Mouse (Mus musculus): ENCODE measurements at regions not wholly inside any gene's neighbourhood (a gene's known extent, or its start where the extent isn't known, plus 50 kb on each side); places are given as distances from the start of the nearest gene placed in this dataset.

DNA sequence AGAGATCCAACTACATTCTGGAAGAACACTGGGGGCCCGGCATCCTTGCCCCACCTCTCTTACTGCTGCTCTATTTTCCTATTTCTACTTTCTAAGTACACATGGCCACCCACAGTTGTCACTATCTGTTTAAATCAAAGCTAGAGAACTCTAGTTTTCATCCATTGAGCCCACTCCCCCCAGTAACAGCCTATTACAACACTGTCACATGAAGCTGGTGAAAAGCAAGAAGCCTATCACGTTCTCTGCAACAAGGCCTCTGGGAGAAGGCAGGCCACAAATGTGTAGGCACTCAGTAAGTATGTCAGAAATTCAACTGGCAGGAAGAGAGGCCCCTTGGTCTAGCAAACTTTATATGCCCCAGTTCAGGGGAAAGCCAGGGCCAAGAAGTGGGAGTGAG lies 222.0 kb upstream of the Smim15 start:
- WGBS: 62% methylated on average over 2 of the region's 2 CpGs
- no peak for ATAC-seq (replicated peaks; ENCODE audit: insufficient number of reproducible peaks, insufficient read depth, low FRiP score, low read depth)
- no peaks in the 10 kb centered on the region for H3K9me3 ChIP-seq (replicated peaks)
- H3K4me3 ChIP-seq: no peak overlapping the region
- no peak overlapping the region for H3K27ac ChIP-seq
- no peaks in the 10 kb centered on the region for H3K27me3 ChIP-seq
- no peak overlapping the region for H3K9ac ChIP-seq
- H3K4me1 ChIP-seq (replicated peaks): peaks cover 10% of the 10 kb centered on the region
- H3K4me2 ChIP-seq: no peak overlapping the region
- H3K36me3 ChIP-seq: no peaks in the 10 kb centered on the region

DNA sequence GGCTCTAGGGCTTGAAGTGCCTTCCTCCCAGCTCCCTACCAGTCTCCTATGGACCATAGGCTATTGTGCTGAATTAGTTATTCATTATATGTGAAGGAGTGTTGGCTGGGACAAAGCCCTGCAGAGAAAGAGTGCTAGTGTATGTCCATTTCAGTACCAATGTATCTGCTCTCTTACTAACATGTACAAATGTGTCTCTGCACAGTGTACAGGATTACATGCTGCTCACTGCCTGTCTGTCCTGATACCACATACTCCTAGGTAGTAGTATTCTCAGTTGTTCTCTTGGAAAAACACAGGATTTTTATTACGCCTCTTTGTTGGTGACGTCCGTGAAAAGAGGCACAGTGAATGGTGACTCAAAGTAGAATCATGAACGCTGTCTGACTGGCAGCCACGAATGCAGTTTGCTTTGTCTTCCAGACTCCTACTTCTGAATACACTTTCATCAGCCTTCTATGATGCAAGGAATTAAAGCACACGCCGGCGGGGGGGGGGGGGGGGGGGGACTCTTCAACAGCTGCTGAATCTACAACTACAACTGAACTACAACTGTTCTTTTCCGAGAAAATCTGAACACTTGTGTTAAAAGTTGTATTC lies 230.6 kb upstream of the Smim15 start:
- H3K36me3 ChIP-seq: no peaks in the 10 kb centered on the region
- H3K4me3 ChIP-seq: no peak overlapping the region
- ATAC-seq (replicated peaks; ENCODE audit: insufficient number of reproducible peaks, insufficient read depth, low FRiP score, low read depth): no peak

DNA sequence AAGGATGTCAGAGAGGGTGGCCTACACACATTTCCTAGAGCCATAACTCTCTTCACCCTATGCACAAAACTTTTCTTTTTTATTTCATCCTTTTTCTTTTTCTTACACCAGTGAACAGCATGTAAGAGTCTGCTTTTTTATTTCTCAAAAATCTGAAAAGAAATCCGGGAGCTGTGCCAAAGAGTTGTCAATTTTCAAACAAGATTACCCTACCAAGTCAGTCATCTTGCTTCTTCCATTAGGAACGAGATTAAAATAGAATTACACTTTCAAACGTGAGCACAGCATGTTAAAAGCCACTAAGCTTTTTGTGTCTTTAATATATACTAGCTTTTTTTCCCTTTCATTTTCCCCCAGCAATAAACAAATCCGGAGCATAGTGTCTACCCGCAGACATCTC lies 232.2 kb upstream of the Smim15 start:
- Histone ChIP-seq H3K27me3 (no peaks in the 10 kb centered on the region), H3K27ac (no peak overlapping the region), H3K4me1 (replicated peaks) (peaks cover 16% of the 10 kb centered on the region), H3K4me2 (no peak overlapping the region), H3K4me3 (no peak overlapping the region), H3K36me3 (no peaks in the 10 kb centered on the region), H3K9ac (no peak overlapping the region), H3K9me3 (replicated peaks) (no peaks in the 10 kb centered on the region)
- no peak for ATAC-seq (replicated peaks; ENCODE audit: insufficient number of reproducible peaks, insufficient read depth, low FRiP score, low read depth)
- 51% methylated on average over 5 of the region's 5 CpGs for WGBS

More for the DNA sequence above, 230.6 kb upstream of the Smim15 start:
- WGBS: 53% methylated on average over 9 of the region's 9 CpGs
- Histone ChIP-seq H3K9me3 (replicated peaks) (no peaks in the 10 kb centered on the region), H3K4me1 (replicated peaks) (peaks cover 16% of the 10 kb centered on the region), H3K9ac (no peak overlapping the region), H3K27me3 (no peaks in the 10 kb centered on the region), H3K4me2 (no peak overlapping the region), H3K27ac (no peak overlapping the region)

DNA sequence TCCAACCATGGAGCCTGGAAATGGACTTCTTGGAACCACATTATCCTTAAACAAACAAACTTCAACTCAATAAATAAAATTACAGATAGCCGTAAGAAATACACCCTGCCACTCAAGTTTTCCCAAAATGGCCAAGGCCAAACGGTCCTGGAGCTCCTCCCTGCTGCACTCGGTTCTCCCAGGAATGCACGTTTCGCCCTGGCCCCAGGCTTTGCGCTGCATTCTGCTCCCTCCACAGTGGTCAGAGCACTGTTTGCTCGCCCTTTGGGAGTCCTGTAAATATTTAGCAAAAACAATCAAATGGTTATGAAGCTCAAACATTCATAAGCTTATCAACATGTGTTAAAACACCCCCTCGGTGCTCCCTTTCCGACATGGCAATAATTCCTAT lies 233.4 kb upstream of the Smim15 start:
- 58% methylated on average over 9 of the region's 9 CpGs for WGBS
- no peak overlapping the region for H3K4me3 ChIP-seq
- H3K27me3 ChIP-seq: no peaks in the 10 kb centered on the region
- no peak overlapping the region for H3K4me2 ChIP-seq
- no peaks in the 10 kb centered on the region for H3K9me3 ChIP-seq (replicated peaks)
- no peak overlapping the region for H3K9ac ChIP-seq
- peak overlapping the region; percentile 12; the same call in 1 of the 2 replicates for H3K27ac ChIP-seq
- ATAC-seq (replicated peaks; ENCODE audit: insufficient number of reproducible peaks, insufficient read depth, low FRiP score, low read depth): no peak
- H3K36me3 ChIP-seq: no peaks in the 10 kb centered on the region
- H3K4me1 ChIP-seq (replicated peaks): peaks cover 16% of the 10 kb centered on the region

DNA sequence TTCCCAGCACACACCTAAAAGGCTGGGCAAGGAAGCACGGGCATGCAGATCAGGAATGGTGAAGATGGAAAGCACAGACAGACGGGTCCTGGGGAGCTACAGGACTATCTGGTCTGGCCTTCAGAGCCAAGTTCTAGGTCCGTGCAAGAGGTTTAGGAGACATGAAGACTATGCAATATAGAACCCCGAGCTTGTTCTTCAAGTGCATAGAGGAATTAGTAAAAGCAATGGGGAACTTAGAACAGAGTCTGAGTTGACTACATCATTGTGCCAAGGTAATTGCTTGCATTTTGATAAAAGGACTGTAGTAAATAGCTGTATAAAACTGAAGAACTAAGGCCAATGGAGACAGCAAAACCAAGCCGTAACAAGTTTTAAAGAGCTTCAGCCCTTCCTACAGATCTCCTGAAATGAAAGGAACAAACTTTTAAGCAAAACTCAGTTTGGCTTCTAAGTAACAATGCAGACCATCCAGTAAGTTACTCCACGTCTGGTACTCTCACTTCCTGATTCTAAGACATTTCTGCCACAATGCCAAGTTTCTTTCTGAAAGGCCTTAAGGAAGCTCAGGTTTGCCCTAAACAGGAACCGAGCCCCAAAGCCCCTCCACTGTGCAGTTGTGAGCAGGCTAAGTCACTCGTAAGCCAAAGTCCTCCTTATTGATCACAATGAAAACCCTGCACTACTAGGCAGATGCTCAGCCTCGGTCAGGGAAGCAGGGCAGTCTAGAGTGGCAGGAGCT lies 234.0 kb upstream of the Smim15 start:
- no peak overlapping the region for H3K4me3 ChIP-seq
- peak overlapping the region; percentile 12; the same call in 1 of the 2 replicates for H3K27ac ChIP-seq
- no peaks in the 10 kb centered on the region for H3K9me3 ChIP-seq (replicated peaks)
- peaks cover 16% of the 10 kb centered on the region for H3K4me1 ChIP-seq (replicated peaks)
- no peak for ATAC-seq (replicated peaks; ENCODE audit: insufficient number of reproducible peaks, insufficient read depth, low FRiP score, low read depth)
- H3K27me3 ChIP-seq: no peaks in the 10 kb centered on the region
- 69% methylated on average over 9 of the region's 9 CpGs for WGBS
- H3K36me3 ChIP-seq: no peaks in the 10 kb centered on the region
- no peak overlapping the region for H3K4me2 ChIP-seq
- H3K9ac ChIP-seq: no peak overlapping the region

DNA sequence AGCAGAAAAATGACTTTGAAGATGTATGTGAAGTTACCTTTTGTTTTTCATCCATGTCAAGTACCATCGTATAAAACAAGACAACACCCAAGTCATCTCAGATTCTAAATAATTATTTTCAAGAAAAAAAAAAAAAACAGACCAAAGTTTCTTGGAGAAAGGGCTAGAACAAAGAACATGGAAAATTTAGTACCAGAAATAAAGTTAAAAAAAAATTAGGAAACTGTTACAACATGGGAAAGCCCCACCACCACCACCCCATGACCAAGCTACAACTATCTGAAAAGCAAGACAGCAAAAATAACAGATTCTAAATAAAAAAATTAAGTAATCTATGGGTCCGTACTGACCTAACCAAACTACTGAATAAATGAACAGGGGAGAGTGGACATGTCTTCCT lies 235.3 kb upstream of the Smim15 start:
- H3K27me3 ChIP-seq: no peaks in the 10 kb centered on the region
- H3K9me3 ChIP-seq (replicated peaks): no peaks in the 10 kb centered on the region
- H3K4me2 ChIP-seq: no peak overlapping the region
- WGBS: 90% methylated on average over 2 of the region's 2 CpGs
- no peak overlapping the region for H3K9ac ChIP-seq
- ATAC-seq (replicated peaks; ENCODE audit: insufficient number of reproducible peaks, insufficient read depth, low FRiP score, low read depth): no peak
- no peak overlapping the region for H3K27ac ChIP-seq
- H3K4me1 ChIP-seq (replicated peaks): peaks cover 16% of the 10 kb centered on the region
- no peaks in the 10 kb centered on the region for H3K36me3 ChIP-seq
- no peak overlapping the region for H3K4me3 ChIP-seq

DNA sequence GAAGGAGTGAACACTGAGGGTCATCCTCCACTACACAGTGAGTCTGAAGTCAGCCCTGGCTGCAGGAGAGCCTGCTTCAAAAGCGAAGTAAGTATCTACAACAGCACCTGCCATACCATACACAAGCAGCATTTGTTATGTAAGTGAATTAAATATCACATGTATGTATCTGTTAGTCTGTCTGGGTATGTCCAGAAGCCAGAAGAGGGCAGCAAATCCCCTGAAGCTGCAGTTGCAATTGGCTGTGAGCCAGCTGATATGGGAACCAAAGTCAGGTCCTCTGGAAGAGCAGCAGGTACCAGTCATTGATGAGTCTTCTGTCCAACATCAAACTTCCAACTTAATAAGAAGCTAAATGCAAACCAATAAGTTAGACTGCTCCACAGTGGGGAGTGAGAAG lies 239.8 kb upstream of the Smim15 start:
- H3K27me3 ChIP-seq: no peaks in the 10 kb centered on the region
- H3K9ac ChIP-seq: no peak overlapping the region
- H3K36me3 ChIP-seq: no peaks in the 10 kb centered on the region
- H3K9me3 ChIP-seq (replicated peaks): no peaks in the 10 kb centered on the region
- no peak for ATAC-seq (replicated peaks; ENCODE audit: insufficient number of reproducible peaks, insufficient read depth, low FRiP score, low read depth)
- H3K4me1 ChIP-seq (replicated peaks): peaks cover 6% of the 10 kb centered on the region
- no peak overlapping the region for H3K4me3 ChIP-seq
- 93% methylated on average over 1 of the region's 1 CpGs for WGBS
- no peak overlapping the region for H3K4me2 ChIP-seq
- no peak overlapping the region for H3K27ac ChIP-seq

DNA sequence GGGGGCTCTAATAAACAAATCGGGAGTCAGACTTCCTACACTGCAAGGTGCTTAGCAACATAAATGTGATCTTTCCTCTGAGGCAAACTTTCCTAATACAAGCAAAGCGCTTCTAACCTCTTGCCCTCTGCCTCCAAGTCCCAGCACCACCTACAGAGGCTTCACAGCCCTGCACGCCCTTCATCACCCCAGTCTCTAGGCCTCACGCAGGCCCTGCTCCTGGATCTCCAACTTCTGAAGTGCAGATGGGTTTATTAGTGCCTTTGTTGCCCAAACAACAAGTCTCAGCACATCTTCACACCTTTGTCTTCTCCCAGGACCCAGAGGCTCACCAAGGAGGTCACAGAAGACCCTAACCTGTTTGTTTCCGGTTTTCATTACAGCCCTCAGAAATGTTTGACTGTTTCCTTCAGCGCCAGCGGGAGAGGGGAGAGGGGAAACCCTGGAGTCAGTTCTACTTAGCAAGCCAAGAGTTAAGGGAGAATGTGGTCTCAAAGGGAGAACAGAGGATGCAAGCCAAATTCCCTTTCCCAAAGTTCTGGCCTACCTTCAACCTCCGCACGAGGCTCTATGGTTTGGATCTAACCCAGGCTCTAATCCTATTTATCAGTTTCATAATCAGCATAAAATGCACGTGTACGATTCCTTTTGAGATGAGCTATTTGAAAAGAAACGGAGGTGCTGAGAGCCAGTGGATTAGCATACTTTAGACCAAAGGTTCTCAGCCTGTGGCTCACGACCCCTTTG lies 244.9 kb upstream of the Smim15 start:
- WGBS: 48% methylated on average over 13 of the region's 13 CpGs
- Histone ChIP-seq H3K9me3 (replicated peaks) (no peaks in the 10 kb centered on the region), H3K4me1 (replicated peaks) (peaks cover 15% of the 10 kb centered on the region), H3K27me3 (no peaks in the 10 kb centered on the region), H3K4me3 (no peak overlapping the region), H3K27ac (no peak overlapping the region), H3K9ac (no peak overlapping the region), H3K4me2 (no peak overlapping the region), H3K36me3 (no peaks in the 10 kb centered on the region)
- ATAC-seq (replicated peaks; ENCODE audit: insufficient number of reproducible peaks, insufficient read depth, low FRiP score, low read depth): no peak

DNA sequence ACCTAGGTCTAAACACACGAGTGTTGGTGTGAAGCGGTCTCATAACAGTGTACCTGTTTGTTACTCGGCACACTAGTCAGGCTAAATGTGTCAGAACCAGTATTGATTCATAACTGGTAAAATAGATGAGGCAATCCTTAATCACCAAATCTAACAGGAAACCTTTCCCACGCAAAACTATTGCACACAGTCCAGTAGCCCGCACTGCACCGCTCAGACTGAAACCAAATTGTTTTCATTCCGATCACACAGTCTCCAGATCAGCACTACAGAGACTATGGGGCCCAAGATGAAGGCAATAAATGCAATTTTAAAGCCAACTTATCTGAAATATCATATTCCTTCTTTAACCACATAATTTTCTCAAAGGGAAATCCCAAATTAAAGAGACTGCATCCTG lies 246.1 kb upstream of the Smim15 start:
- Histone ChIP-seq H3K27ac (no peak overlapping the region), H3K9me3 (replicated peaks) (no peaks in the 10 kb centered on the region), H3K4me3 (no peak overlapping the region), H3K4me1 (replicated peaks) (peaks cover 23% of the 10 kb centered on the region), H3K27me3 (no peaks in the 10 kb centered on the region), H3K36me3 (no peaks in the 10 kb centered on the region), H3K4me2 (no peak overlapping the region), H3K9ac (no peak overlapping the region)
- 60% methylated on average over 7 of the region's 7 CpGs for WGBS
- no peak for ATAC-seq (replicated peaks; ENCODE audit: insufficient number of reproducible peaks, insufficient read depth, low FRiP score, low read depth)

DNA sequence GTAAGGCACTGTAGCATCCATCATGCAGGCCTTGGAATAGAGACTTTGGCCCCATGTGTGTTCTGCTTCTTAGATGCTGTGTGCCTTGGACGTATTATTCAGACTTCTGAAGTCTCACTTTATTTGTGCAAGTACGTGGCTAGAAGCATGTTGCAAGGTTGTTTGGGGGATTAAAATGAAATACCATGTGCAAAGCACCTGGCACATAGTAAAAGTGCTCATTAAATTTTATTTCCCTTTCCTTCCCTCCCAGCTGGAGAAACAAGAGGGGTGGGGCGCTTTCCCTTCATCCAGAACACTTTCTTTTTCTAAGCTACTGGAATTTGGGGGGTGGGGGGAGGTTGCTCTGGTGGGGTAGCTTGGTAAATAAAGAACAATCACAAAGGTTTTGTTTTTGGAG lies 248.7 kb upstream of the Smim15 start:
- 84% methylated on average over 3 of the region's 3 CpGs for WGBS
- H3K9me3 ChIP-seq (replicated peaks): no peaks in the 10 kb centered on the region
- H3K4me1 ChIP-seq (replicated peaks): peaks cover 43% of the 10 kb centered on the region
- no peak for ATAC-seq (replicated peaks; ENCODE audit: insufficient number of reproducible peaks, insufficient read depth, low FRiP score, low read depth)
- no peaks in the 10 kb centered on the region for H3K27me3 ChIP-seq
- H3K4me2 ChIP-seq: no peak overlapping the region
- H3K9ac ChIP-seq: no peak overlapping the region
- H3K36me3 ChIP-seq: no peaks in the 10 kb centered on the region
- no peak overlapping the region for H3K27ac ChIP-seq
- no peak overlapping the region for H3K4me3 ChIP-seq

DNA sequence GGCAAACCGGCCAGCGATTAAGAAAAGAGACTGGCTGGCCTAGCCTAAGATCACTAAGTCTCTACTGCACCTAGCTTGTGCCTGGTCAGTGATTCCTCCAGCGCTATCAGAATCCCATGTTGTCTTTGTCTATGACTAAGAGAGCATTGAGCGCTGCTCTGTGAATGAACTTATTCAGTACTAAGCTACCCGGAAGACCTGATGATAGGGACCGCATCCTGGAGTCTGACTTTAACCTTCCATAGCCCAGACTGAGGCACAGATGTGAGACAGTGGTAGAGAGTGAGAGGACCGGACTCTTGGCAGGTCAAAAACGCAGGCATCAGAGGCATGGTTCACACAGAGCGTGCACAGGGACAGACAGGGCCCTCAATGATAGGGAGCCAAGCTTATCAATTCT lies 252.5 kb upstream of the Smim15 start:
- no peaks in the 10 kb centered on the region for H3K36me3 ChIP-seq
- no peaks in the 10 kb centered on the region for H3K9me3 ChIP-seq (replicated peaks)
- ATAC-seq (replicated peaks; ENCODE audit: insufficient number of reproducible peaks, insufficient read depth, low FRiP score, low read depth): no peak
- no peak overlapping the region for H3K9ac ChIP-seq
- no peak overlapping the region for H3K4me3 ChIP-seq
- peaks cover 34% of the 10 kb centered on the region for H3K4me1 ChIP-seq (replicated peaks)
- 53% methylated on average over 9 of the region's 9 CpGs for WGBS
- H3K4me2 ChIP-seq: no peak overlapping the region
- H3K27me3 ChIP-seq: no peaks in the 10 kb centered on the region
- no peak overlapping the region for H3K27ac ChIP-seq
